Mouse (Mus musculus): ENCODE measurements around the gene Cacna2d4. TPM values are rescaled to one million over a fixed set of nuclear protein-coding genes. Genes with fewer than 3 reads are reported as not detected.

The Cacna2d4 gene
- polyA plus RNA-seq, 1 experiment from 2014 or later = 0.35 TPM

DNA sequence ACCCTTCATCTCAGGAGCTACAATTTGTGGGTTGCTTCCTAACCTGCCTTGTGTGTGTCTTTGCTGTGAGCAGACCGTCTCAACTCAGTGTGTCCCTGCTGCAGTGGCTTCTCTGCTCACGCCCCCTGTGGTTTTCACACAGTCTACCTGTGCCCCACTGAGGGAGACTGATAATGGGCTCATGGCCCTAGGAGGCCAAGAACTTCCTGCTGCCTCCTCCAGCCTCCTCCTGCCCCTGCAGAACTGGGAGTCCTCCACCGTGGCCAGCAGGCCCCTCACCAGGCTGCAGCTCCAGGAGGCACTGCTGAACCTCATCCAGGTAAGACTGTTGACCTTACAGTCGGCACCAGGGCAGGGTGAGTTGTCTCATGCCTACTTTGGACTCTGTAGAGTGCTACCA is 18.7 kb upstream of the Cacna2d4 start:
- no peak overlapping the region for H3K4me3 ChIP-seq (replicated peaks; ENCODE audit: low read length)
- no peaks in the 10 kb centered on the region for H3K4me1 ChIP-seq (replicated peaks; ENCODE audit: control insufficient read depth, insufficient read depth, low read length)
- H3K27ac ChIP-seq = no peak overlapping the region
- H3K36me3 ChIP-seq (replicated peaks; ENCODE audit: control insufficient read depth, insufficient read depth) = peaks cover 70% of the 10 kb centered on the region
- ATAC-seq (ENCODE audit: low FRiP score) = no peak
- H3K4me2 ChIP-seq (replicated peaks) = no peak overlapping the region
- no peaks in the 10 kb centered on the region for H3K9me3 ChIP-seq (ENCODE audit: control insufficient read depth, low read length)
- no peak for DNase-seq (ENCODE audit: low spot score)
- 85% methylated on average over 4 of the region's 4 CpGs for WGBS
- H3K9ac ChIP-seq = no peak overlapping the region
- H3K27me3 ChIP-seq (ENCODE audit: control insufficient read depth, insufficient read depth, low read length) = no peaks in the 10 kb centered on the region

DNA sequence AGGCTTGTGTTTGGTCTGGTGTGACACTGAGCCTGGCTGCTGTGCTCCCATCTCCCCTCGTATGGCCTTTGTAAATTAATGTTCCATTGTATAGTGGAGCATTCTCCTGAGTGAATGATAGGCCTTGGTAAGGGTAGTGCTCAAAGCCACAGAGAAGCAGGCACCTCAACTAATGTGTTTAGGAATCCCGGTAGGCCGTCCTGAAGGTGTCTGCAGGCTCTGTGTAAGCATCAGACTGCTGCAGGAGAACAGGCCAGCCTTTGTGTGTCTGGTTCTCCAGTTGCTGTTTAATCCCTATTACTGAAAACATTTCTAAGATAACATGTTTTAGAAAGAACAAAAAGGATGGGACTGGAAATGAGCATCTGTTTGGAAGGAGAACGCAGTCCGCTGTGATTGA is 17.7 kb upstream of the Cacna2d4 start:
- Histone ChIP-seq H3K4me1 (replicated peaks; ENCODE audit: control insufficient read depth, insufficient read depth, low read length) (0 out of 2 replicates have a peak, but pooled peaks cover under 1% of the 10 kb centered on the region), H3K9ac (no peak overlapping the region), H3K27ac (no peak overlapping the region), H3K9me3 (ENCODE audit: control insufficient read depth, low read length) (no peaks in the 10 kb centered on the region), H3K27me3 (ENCODE audit: control insufficient read depth, insufficient read depth, low read length) (no peaks in the 10 kb centered on the region), H3K4me2 (replicated peaks) (no peak overlapping the region), H3K4me3 (replicated peaks; ENCODE audit: low read length) (no peak overlapping the region), H3K36me3 (replicated peaks; ENCODE audit: control insufficient read depth, insufficient read depth) (peaks cover 62% of the 10 kb centered on the region)
- DNase-seq (ENCODE audit: low spot score) = no peak
- WGBS = 86% methylated on average over 5 of the region's 5 CpGs
- ATAC-seq (ENCODE audit: low FRiP score) = no peak

DNA sequence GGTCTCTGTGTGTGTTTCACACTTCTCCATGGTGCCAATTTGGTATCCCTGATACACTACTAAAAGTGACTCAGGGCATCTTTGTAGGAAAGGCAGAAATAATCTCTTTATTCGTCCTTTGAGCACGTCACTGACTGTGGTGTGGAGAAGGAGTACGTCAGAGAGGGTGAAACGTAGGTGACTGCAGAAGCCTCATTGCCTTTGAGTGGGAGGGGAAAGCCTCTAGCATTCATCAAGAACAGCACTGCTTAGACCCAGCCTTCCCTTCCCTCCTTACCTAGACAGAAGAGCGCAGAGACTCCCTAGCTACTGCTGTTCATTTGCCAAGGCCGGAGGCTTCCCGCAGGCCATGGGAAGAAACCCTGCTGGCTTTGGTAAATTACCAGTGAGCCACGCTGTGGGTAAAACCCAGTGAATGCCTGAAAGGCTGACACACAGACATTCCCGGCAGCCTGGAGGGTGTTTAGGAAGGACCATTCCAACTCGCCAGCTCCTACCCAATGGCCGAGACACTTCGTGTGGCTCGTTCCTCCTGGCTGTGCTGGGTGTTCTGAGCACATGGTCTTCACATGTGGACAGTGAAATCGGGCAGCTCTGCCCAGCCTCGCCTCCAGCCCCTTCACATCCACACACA is 17.0 kb upstream of the Cacna2d4 start:
- no peak overlapping the region for H3K9ac ChIP-seq
- no peaks in the 10 kb centered on the region for H3K9me3 ChIP-seq (ENCODE audit: control insufficient read depth, low read length)
- no peak for DNase-seq (ENCODE audit: low spot score)
- WGBS = 77% methylated on average over 15 of the region's 15 CpGs
- no peak overlapping the region for H3K4me3 ChIP-seq (replicated peaks; ENCODE audit: low read length)
- no peak for ATAC-seq (ENCODE audit: low FRiP score)
- peaks cover 58% of the 10 kb centered on the region for H3K36me3 ChIP-seq (replicated peaks; ENCODE audit: control insufficient read depth, insufficient read depth)
- no peaks in the 10 kb centered on the region for H3K27me3 ChIP-seq (ENCODE audit: control insufficient read depth, insufficient read depth, low read length)
- no peak overlapping the region for H3K27ac ChIP-seq
- no peak overlapping the region for H3K4me2 ChIP-seq (replicated peaks)
- peaks cover 8% of the 10 kb centered on the region; the same call in 1 of the 2 replicates for H3K4me1 ChIP-seq (replicated peaks; ENCODE audit: control insufficient read depth, insufficient read depth, low read length)

DNA sequence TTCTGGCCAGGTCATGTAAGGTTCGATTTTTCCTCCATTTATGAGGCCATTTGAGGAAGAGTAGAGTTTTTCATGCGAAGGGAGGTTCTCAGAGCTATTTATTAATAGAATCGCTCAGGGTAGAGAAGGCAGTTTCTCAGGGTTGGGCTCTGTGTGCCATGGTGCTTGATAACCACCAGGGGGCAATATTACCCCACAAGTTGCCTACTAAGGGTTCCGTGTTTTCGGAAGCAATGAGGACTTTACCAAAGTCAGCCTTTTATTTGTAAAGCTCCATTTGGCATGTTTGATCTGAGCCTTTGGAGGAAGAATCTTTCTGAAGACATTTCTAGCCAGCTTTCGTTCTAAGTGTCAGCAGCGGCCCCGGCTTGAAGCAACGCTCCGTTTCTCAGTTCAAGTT is 16.0 kb upstream of the Cacna2d4 start:
- Histone ChIP-seq H3K4me2 (replicated peaks) (no peak overlapping the region), H3K9ac (no peak overlapping the region), H3K4me1 (replicated peaks; ENCODE audit: control insufficient read depth, insufficient read depth, low read length) (peaks cover 18% of the 10 kb centered on the region), H3K27ac (no peak overlapping the region), H3K36me3 (replicated peaks; ENCODE audit: control insufficient read depth, insufficient read depth) (peaks cover 48% of the 10 kb centered on the region), H3K9me3 (ENCODE audit: control insufficient read depth, low read length) (no peaks in the 10 kb centered on the region), H3K4me3 (replicated peaks; ENCODE audit: low read length) (no peak overlapping the region), H3K27me3 (ENCODE audit: control insufficient read depth, insufficient read depth, low read length) (no peaks in the 10 kb centered on the region)
- 52% methylated on average over 10 of the region's 10 CpGs for WGBS
- peak; percentile 86 for DNase-seq (ENCODE audit: low spot score)
- ATAC-seq (ENCODE audit: low FRiP score) = peak; percentile 55; the same call in 1 of the 2 replicates

DNA sequence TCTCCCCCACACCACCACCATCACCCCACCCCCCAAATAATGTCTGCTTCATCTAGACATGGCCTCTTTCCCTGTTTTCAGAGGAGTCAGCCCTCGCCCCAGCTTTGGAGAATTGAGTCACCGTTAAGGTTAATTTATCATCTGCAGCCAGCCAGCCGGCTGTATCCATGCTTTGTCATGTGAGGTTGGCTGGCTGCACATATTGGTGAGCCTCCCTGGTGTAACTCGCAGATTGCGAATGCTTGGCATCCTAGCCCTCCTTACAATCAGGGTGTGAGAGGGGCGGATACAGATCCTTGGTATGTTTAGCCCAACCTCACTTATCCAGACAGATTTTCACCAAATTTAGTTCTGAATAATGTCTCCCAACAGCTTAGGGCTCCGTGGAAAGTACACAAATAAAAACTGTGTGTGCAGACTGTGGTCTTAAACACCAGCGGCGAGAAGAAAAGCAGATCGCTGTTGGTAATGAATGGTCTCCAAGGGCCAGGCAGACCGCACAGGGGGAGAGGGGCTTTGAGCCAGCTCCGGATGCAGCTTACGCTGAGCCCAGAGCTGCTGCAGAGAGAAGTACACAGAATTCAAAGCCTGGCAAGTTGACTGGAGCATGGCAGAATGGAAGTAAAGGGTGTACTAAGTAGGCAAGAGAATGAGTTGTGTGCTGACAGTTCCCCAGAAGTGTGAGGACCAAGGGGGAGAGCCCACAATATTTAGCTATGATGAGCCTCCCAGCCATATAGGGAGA is 11.7 kb upstream of the Cacna2d4 start:
- Histone ChIP-seq H3K36me3 (replicated peaks; ENCODE audit: control insufficient read depth, insufficient read depth) (peaks cover 16% of the 10 kb centered on the region), H3K27ac (peak overlapping the region; percentile 70), H3K4me1 (replicated peaks; ENCODE audit: control insufficient read depth, insufficient read depth, low read length) (peaks cover 24% of the 10 kb centered on the region), H3K9ac (no peak overlapping the region), H3K4me2 (replicated peaks) (peak overlapping the region; percentile 16; the same call in 1 of the 2 replicates), H3K27me3 (ENCODE audit: control insufficient read depth, insufficient read depth, low read length) (no peaks in the 10 kb centered on the region), H3K9me3 (ENCODE audit: control insufficient read depth, low read length) (no peaks in the 10 kb centered on the region), H3K4me3 (replicated peaks; ENCODE audit: low read length) (no peak overlapping the region)
- WGBS = 37% methylated on average over 13 of the region's 13 CpGs
- DNase-seq (ENCODE audit: low spot score) (peak; percentile 43), ATAC-seq (ENCODE audit: low FRiP score) (peak; percentile 70)

DNA sequence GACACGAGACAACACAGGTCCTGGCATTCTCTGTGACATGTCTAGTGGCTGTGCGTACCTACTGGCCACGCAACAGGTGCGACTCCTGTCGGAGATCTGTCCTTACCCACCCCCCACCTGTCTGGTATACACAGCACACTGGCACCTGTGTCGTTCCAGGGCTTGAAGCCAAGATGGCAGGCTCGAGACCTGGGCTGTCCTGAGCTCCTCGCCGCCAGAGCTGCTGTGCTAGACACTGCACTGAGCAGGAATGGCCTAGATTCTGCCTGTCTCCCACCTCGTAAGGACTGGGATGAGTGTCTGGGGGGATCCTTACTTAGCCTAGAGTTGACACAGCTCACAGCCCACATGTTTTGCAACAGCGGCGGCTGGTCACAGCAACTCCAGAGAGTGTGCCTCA is 11.1 kb upstream of the Cacna2d4 start:
- no peak overlapping the region for H3K9ac ChIP-seq
- ATAC-seq (ENCODE audit: low FRiP score) (no peak), DNase-seq (ENCODE audit: low spot score) (no peak)
- WGBS = 77% methylated on average over 12 of the region's 12 CpGs
- peaks cover 24% of the 10 kb centered on the region for H3K4me1 ChIP-seq (replicated peaks; ENCODE audit: control insufficient read depth, insufficient read depth, low read length)
- H3K36me3 ChIP-seq (replicated peaks; ENCODE audit: control insufficient read depth, insufficient read depth) = peaks cover 11% of the 10 kb centered on the region; the same call in 1 of the 2 replicates
- no peaks in the 10 kb centered on the region for H3K9me3 ChIP-seq (ENCODE audit: control insufficient read depth, low read length)
- no peak overlapping the region for H3K4me3 ChIP-seq (replicated peaks; ENCODE audit: low read length)
- no peaks in the 10 kb centered on the region for H3K27me3 ChIP-seq (ENCODE audit: control insufficient read depth, insufficient read depth, low read length)
- H3K27ac ChIP-seq = peak overlapping the region; percentile 70; the same call in 1 of the 2 replicates
- no peak overlapping the region for H3K4me2 ChIP-seq (replicated peaks)

DNA sequence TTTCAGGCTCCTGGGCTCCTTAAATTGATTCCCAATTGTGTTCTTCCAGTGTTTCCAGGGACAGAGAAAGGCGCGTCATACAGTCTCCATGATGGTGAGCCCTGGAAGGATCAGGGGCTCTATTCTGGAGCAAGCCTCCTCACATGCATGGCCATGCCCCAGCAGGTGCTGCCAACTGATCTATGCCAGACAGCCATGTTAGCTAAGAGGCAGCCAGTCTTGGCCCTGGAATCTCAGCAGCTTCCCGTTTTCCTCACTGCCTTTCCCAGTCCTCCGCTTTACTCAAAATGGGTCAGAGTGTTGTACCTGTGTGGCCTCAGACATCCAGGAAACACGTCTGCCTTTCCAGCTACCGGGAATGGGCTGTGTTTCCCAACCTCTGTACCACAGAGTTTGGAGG is 10.6 kb upstream of the Cacna2d4 start:
- no peak overlapping the region for H3K4me2 ChIP-seq (replicated peaks)
- H3K4me1 ChIP-seq (replicated peaks; ENCODE audit: control insufficient read depth, insufficient read depth, low read length) = peaks cover 24% of the 10 kb centered on the region
- no peaks in the 10 kb centered on the region for H3K27me3 ChIP-seq (ENCODE audit: control insufficient read depth, insufficient read depth, low read length)
- no peak overlapping the region for H3K9ac ChIP-seq
- no peak for DNase-seq (ENCODE audit: low spot score)
- WGBS = 91% methylated on average over 6 of the region's 6 CpGs
- no peaks in the 10 kb centered on the region for H3K9me3 ChIP-seq (ENCODE audit: control insufficient read depth, low read length)
- no peak overlapping the region for H3K4me3 ChIP-seq (replicated peaks; ENCODE audit: low read length)
- H3K36me3 ChIP-seq (replicated peaks; ENCODE audit: control insufficient read depth, insufficient read depth) = peaks cover 10% of the 10 kb centered on the region; the same call in 1 of the 2 replicates
- no peak overlapping the region for H3K27ac ChIP-seq
- ATAC-seq (ENCODE audit: low FRiP score) = no peak

DNA sequence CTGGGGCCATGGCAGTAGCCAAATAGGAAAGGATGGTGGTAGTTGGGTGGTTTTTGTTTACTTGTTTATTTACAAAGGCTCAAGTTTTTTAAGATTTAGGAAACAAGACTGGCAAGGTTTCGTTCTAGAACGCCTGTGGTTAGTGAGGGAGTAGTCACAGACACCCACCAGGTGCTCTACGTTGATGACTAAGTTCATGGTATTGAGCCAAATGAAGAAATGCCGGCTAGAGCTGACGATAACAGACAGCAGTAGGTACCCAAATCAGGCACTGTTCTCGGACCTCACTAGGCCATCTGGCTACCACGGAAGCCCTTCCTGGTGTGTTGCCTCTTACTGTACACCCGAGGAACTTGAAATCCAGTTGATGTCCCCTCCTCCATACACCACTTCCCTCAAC is 9.3 kb upstream of the Cacna2d4 start:
- Histone ChIP-seq H3K27me3 (ENCODE audit: control insufficient read depth, insufficient read depth, low read length) (no peaks in the 10 kb centered on the region), H3K4me2 (replicated peaks) (no peak overlapping the region), H3K4me3 (replicated peaks; ENCODE audit: low read length) (no peak overlapping the region), H3K36me3 (replicated peaks; ENCODE audit: control insufficient read depth, insufficient read depth) (no peaks in the 10 kb centered on the region), H3K9me3 (ENCODE audit: control insufficient read depth, low read length) (no peaks in the 10 kb centered on the region), H3K9ac (no peak overlapping the region), H3K27ac (no peak overlapping the region), H3K4me1 (replicated peaks; ENCODE audit: control insufficient read depth, insufficient read depth, low read length) (peaks cover 24% of the 10 kb centered on the region)
- WGBS = 92% methylated on average over 8 of the region's 8 CpGs
- no peak for DNase-seq (ENCODE audit: low spot score)
- no peak for ATAC-seq (ENCODE audit: low FRiP score)

DNA sequence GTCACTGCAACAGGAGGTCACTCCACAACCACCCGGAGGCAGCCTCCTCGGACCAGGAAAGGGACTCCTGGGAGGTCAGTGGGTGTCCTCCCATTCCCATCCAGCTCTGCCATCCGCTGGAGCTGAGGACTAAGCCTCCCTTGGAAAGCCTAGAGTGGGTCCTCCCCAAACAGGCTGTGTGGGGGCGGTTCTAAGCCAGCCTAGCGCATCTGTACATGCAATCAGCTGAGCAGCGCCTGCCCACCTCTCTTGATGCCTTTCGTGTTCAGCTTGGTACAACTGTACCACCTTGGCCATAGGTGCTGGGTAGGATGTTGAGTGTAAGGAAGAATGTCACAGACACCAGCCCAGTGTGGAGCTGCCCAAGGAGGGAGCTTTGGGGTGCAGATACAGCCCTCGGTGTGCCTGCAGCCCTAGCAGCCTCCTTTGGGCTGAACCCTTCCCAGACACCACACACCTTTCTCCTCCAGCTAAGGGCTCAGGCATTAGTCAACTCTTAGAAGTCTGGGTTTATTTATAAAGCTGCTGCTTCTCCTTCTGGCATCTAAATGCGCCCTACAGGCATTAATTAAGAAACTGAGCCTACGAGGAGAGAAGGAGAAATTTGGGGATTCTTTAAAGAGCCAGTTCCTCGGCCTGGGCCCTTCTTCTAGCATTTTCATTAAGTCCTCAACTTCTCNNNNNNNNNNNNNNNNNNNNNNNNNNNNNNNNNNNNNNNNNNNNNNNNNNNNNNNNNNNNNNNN is 7.3 kb upstream of the Cacna2d4 start:
- Histone ChIP-seq H3K9ac (no peak overlapping the region), H3K4me2 (replicated peaks) (no peak overlapping the region), H3K4me1 (replicated peaks; ENCODE audit: control insufficient read depth, insufficient read depth, low read length) (peaks cover 19% of the 10 kb centered on the region), H3K9me3 (ENCODE audit: control insufficient read depth, low read length) (no peaks in the 10 kb centered on the region), H3K36me3 (replicated peaks; ENCODE audit: control insufficient read depth, insufficient read depth) (no peaks in the 10 kb centered on the region), H3K4me3 (replicated peaks; ENCODE audit: low read length) (no peak overlapping the region), H3K27me3 (ENCODE audit: control insufficient read depth, insufficient read depth, low read length) (no peaks in the 10 kb centered on the region), H3K27ac (no peak overlapping the region)
- no peak for ATAC-seq (ENCODE audit: low FRiP score)
- DNase-seq (ENCODE audit: low spot score) = no peak
- 83% methylated on average over 11 of the region's 11 CpGs for WGBS

Measured in hindbrain, embryonic 14.5 days (tissue).